Mouse (Mus musculus) retina, adult 2 months (tissue): ENCODE results near the gene Gm21970.

Experiments used
- DNase-seq: peaks from one replicate; pipeline ENCODE4 v3.0.0-alpha.2; 2012; ENCODE audit warnings: low read depth, low spot score

Gm21970 gene

DNA sequence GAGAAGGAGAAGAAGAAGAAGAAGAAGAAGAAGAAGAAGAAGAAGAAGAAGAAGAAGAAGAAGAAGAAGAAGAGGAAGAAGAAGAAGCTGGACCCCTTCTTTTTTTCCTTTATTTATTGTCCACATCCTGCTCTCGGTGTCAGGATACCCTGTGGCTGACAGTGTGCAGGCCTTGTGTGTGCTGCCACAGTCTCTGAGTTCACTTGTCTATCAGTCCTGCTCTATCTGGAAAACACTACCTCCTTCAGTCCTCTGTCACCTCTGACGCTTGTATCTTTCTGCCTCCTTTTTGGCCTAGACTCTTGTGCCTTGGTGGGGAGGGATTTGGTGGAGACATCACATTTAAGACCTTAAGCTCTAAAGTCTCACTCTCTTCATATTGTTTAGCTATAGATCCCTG, 71.9 kb downstream of the Gm21970 start:
- DNase-seq = no peak

DNA sequence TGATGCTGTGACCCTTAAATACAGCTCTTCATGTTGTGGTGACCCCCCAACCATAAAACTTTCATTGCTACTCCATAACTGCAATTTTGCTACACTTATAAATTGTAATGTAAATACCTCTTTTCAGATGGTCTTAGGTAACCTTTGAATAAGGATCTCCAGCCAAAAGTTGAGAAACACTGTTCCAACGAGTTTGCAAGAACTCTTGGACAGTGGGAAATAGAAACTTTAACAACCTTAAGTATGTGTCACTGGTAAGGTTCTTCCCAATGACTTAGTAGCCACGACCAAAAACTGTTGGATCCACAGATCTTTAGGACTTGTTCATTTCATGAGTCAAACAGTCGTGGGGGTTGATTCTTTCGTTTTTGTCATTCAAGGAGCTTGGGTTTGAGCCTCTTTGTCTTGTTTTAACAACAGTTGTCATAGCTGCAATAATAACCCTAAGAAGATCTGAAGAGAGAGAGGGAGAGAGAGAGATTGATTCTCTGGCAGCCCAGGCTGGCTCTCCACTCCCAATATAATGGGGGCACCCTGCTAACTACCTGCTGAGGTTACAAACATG, 72.4 kb downstream of the Gm21970 start:
- no peak for DNase-seq

DNA sequence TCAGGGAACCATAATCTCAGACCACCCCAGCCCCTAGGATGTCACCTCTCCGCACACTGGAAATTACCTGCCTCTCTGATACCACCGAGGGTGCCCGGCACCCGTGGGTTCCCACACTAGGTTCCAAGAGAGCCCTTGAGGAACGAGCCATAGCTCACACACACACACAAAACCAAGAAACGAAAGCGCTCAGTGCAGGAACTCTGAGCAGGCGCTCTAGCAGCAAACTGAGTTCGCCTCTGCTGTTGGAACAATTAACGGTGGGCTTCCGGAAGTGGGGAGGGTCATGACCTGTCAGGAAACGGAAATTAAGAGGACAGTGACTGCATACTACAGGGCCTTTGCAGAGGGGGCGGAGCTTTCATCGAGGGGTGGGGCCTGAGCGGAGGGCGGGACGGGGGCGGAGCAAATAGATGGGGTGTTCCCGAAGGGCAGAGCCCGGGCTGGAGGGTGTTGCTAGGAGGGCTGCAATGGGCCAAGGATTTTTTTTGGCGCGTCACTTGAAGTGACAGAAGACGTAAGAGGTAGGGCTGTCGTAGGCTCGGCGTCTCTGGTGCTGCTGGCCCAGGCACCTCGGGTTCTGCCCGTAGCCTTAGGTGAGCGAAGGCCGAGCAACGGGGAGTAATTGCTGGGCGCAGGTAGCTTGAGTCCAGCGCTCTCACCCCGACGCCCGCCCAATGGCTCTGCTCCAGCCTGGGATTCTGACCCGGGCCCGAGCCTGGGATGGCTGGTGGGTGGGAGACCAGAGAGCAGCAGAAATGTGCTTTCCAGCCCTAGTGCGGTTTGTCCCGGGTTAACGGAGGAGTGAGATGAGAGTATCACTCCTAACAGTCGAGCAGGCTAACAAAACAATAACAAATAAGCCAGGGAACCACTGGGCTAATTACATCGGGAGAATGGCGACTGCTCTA, 73.3 kb downstream of the Gm21970 start:
- DNase-seq = peak; percentile 64

DNA sequence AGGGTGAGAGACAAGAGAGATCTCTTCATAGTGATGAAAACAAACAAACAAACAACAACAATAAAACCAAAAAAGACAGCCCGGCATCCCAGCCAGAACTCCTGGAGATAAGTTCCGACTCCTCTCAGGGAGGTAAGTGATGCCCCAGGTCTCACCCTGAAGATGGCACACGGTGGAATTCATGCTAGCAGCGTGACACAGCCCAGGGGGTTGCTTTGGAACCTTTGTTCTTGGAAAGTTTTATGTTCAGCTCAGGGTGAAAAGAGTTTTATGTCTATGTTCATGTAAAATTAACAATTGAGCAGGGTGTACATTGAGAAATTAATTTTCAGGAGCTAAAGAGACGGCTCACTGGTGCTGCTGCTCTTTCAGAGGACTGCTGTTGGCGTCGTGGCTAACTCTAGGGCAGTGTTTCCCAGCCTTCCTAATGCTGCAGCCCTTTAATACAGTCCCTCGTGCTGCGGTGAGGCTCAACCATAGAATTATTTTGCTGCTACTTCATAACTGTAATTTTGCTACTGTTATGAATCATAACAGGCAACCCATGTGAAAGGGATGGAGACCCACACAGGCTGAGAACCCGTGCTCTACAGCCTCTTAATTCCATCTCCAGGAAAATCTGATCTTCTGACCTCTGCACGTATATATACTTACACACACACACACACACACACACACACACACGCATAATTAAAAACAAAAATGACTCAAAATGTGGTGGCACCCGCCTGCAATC, 74.2 kb downstream of the Gm21970 start:
- no peak for DNase-seq

DNA sequence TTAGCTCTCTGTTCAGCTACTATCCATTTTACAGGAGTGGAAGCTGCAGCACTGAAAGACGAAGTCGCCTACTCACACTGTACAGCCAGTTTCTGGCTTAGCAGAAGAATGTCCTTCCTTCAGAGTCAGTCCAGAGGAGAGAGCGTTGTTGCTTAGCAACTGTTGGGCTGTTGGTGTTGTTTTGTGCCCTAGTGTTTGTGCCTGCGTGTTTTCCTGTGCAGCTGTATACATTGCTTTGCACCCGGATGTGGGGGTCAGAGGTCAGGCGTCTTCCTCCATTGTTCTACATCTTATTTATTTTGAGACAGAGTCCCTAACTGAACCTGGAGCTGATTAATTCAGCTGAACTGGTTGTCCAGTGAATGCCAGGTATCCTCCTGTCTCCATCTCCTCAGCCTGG, 75.0 kb downstream of the Gm21970 start:
- no peak for DNase-seq
